Mouse (Mus musculus): Measurements from ENCODE around the gene 2510039O18Rik. TPM values are rescaled to one million over a fixed set of nuclear protein-coding genes. Genes with fewer than 3 reads are reported as not detected.
A peak's percentile ranks its signal among the peaks of the same experiment; 100 is the strongest.

Gene 2510039O18Rik
- total and polyA plus RNA-seq, 3 experiments, result 31.5 to 84.6 (median 33.5) TPM

- DNase-seq (ENCODE audit: low spot score), result no peak
- TF ChIP-seq GATA2 (IDR thresholded peaks at IDR 0.05; ENCODE audit: borderline replicate concordance, low read depth, low read length) (no peak), GATA1 (IDR thresholded peaks at IDR 0.05; ENCODE audit: borderline replicate concordance, low read length) (no peak), CTCF (IDR thresholded peaks at IDR 0.05; ENCODE audit: low read depth, low read length) (no peak), TAL1 (conservative IDR thresholded peaks at IDR 0.05; ENCODE audit: low read depth, low read length) (no peak), POLR2AphosphoS5 (IDR thresholded peaks at IDR 0.05; ENCODE audit: insufficient replicate concordance, low read depth, low read length) (no peak)
- no peaks in the 10 kb centered on the region for H3K9me3 ChIP-seq (replicated peaks)
- no peaks in the 10 kb centered on the region for H3K36me3 ChIP-seq (replicated peaks)
- peaks cover 28% of the 10 kb centered on the region for H3K4me1 ChIP-seq (ENCODE audit: insufficient read depth, low read depth, low read length)
- no peak for ATAC-seq (ENCODE audit: extremely low read depth, insufficient number of reproducible peaks, low FRiP score, poor library complexity, severe bottlenecking)
- H3K4me3 ChIP-seq (ENCODE audit: low read depth, low read length), result no peak overlapping the region
- peaks cover 62% of the 10 kb centered on the region for H3K27me3 ChIP-seq (ENCODE audit: insufficient read depth, low read length)
Measured at GRCm38 (mm10) chr4:147934611-147935010, 6.1 kb upstream of the 2510039O18Rik start.

- ATAC-seq (ENCODE audit: extremely low read depth, insufficient number of reproducible peaks, low FRiP score, poor library complexity, severe bottlenecking) (no peak), DNase-seq (ENCODE audit: low spot score) (no peak)
Measured at GRCm38 (mm10) chr4:147935904-147936303, 4.8 kb upstream of the 2510039O18Rik start.

GRCm38 (mm10) chr4:147936331-147936954, 4.3 kb upstream of the 2510039O18Rik start, which contains the start of gene Plod1:
Plod1 (minus strand) TSS chr4:147936767.
- no peaks in the 10 kb centered on the region for H3K9me3 ChIP-seq (replicated peaks)
- H3K36me3 ChIP-seq (replicated peaks), result peaks cover under 1% of the 10 kb centered on the region
- TF ChIP-seq CTCF (IDR thresholded peaks at IDR 0.05; ENCODE audit: low read depth, low read length) (no peak), GATA1 (IDR thresholded peaks at IDR 0.05; ENCODE audit: borderline replicate concordance, low read length) (no peak), TAL1 (conservative IDR thresholded peaks at IDR 0.05; ENCODE audit: low read depth, low read length) (no peak), POLR2AphosphoS5 (IDR thresholded peaks at IDR 0.05; ENCODE audit: insufficient replicate concordance, low read depth, low read length) (no peak), GATA2 (IDR thresholded peaks at IDR 0.05; ENCODE audit: borderline replicate concordance, low read depth, low read length) (no peak)
- H3K27me3 ChIP-seq (ENCODE audit: insufficient read depth, low read length), result peaks cover 59% of the 10 kb centered on the region
- H3K4me1 ChIP-seq (ENCODE audit: insufficient read depth, low read depth, low read length), result peaks cover 36% of the 10 kb centered on the region
- ATAC-seq (ENCODE audit: extremely low read depth, insufficient number of reproducible peaks, low FRiP score, poor library complexity, severe bottlenecking), result peak; percentile 51
- peak; percentile 77 for DNase-seq (ENCODE audit: low spot score)
- peak within 1 kb of the TSS; percentile 72 for H3K4me3 ChIP-seq (ENCODE audit: low read depth, low read length)

More at GRCm38 (mm10) chr4:147935904-147936303, 4.8 kb upstream of the 2510039O18Rik start:
- Histone ChIP-seq H3K4me1 (ENCODE audit: insufficient read depth, low read depth, low read length) (peaks cover 35% of the 10 kb centered on the region), H3K9me3 (replicated peaks) (no peaks in the 10 kb centered on the region), H3K27me3 (ENCODE audit: insufficient read depth, low read length) (peaks cover 62% of the 10 kb centered on the region), H3K36me3 (replicated peaks) (no peaks in the 10 kb centered on the region), H3K4me3 (ENCODE audit: low read depth, low read length) (peak overlapping the region; percentile 72)
- TF ChIP-seq TAL1 (conservative IDR thresholded peaks at IDR 0.05; ENCODE audit: low read depth, low read length) (no peak), CTCF (IDR thresholded peaks at IDR 0.05; ENCODE audit: low read depth, low read length) (no peak), GATA1 (IDR thresholded peaks at IDR 0.05; ENCODE audit: borderline replicate concordance, low read length) (no peak), GATA2 (IDR thresholded peaks at IDR 0.05; ENCODE audit: borderline replicate concordance, low read depth, low read length) (no peak), POLR2AphosphoS5 (IDR thresholded peaks at IDR 0.05; ENCODE audit: insufficient replicate concordance, low read depth, low read length) (no peak)

- peak overlapping the region; percentile 72; the same call in 1 of the 2 replicates for H3K4me3 ChIP-seq (ENCODE audit: low read depth, low read length)
- no peak for TF ChIP-seq POLR2AphosphoS5 (IDR thresholded peaks at IDR 0.05; ENCODE audit: insufficient replicate concordance, low read depth, low read length)
- no peak for TF ChIP-seq CTCF (IDR thresholded peaks at IDR 0.05; ENCODE audit: low read depth, low read length)
- TF ChIP-seq GATA1 (IDR thresholded peaks at IDR 0.05; ENCODE audit: borderline replicate concordance, low read length), result no peak
- no peak for TF ChIP-seq TAL1 (conservative IDR thresholded peaks at IDR 0.05; ENCODE audit: low read depth, low read length)
- TF ChIP-seq GATA2 (IDR thresholded peaks at IDR 0.05; ENCODE audit: borderline replicate concordance, low read depth, low read length), result no peak
- H3K36me3 ChIP-seq (replicated peaks), result peaks cover 7% of the 10 kb centered on the region
- H3K27me3 ChIP-seq (ENCODE audit: insufficient read depth, low read length), result peaks cover 56% of the 10 kb centered on the region
- ATAC-seq (ENCODE audit: extremely low read depth, insufficient number of reproducible peaks, low FRiP score, poor library complexity, severe bottlenecking) (no peak), DNase-seq (ENCODE audit: low spot score) (no peak)
- no peaks in the 10 kb centered on the region for H3K9me3 ChIP-seq (replicated peaks)
- peaks cover 41% of the 10 kb centered on the region for H3K4me1 ChIP-seq (ENCODE audit: insufficient read depth, low read depth, low read length)
Measured at GRCm38 (mm10) chr4:147937021-147937420, 3.7 kb upstream of the 2510039O18Rik start.

GRCm38 (mm10) chr4:147937486-147937885, 3.2 kb upstream of the 2510039O18Rik start:
- DNase-seq (ENCODE audit: low spot score) (no peak), ATAC-seq (ENCODE audit: extremely low read depth, insufficient number of reproducible peaks, low FRiP score, poor library complexity, severe bottlenecking) (no peak)
- no peaks in the 10 kb centered on the region for H3K9me3 ChIP-seq (replicated peaks)
- peaks cover 45% of the 10 kb centered on the region for H3K4me1 ChIP-seq (ENCODE audit: insufficient read depth, low read depth, low read length)
- H3K36me3 ChIP-seq (replicated peaks), result peaks cover 8% of the 10 kb centered on the region
- no peak for TF ChIP-seq GATA1 (IDR thresholded peaks at IDR 0.05; ENCODE audit: borderline replicate concordance, low read length)
- no peak for TF ChIP-seq GATA2 (IDR thresholded peaks at IDR 0.05; ENCODE audit: borderline replicate concordance, low read depth, low read length)
- no peak for TF ChIP-seq CTCF (IDR thresholded peaks at IDR 0.05; ENCODE audit: low read depth, low read length)
- no peak for TF ChIP-seq TAL1 (conservative IDR thresholded peaks at IDR 0.05; ENCODE audit: low read depth, low read length)
- TF ChIP-seq POLR2AphosphoS5 (IDR thresholded peaks at IDR 0.05; ENCODE audit: insufficient replicate concordance, low read depth, low read length), result no peak
- H3K27me3 ChIP-seq (ENCODE audit: insufficient read depth, low read length), result peaks cover 52% of the 10 kb centered on the region
- H3K4me3 ChIP-seq (ENCODE audit: low read depth, low read length), result no peak overlapping the region

All from G1E (cell line).